Mouse (Mus musculus): ENCODE results near the gene Sema3g.

The Sema3g gene

DNA sequence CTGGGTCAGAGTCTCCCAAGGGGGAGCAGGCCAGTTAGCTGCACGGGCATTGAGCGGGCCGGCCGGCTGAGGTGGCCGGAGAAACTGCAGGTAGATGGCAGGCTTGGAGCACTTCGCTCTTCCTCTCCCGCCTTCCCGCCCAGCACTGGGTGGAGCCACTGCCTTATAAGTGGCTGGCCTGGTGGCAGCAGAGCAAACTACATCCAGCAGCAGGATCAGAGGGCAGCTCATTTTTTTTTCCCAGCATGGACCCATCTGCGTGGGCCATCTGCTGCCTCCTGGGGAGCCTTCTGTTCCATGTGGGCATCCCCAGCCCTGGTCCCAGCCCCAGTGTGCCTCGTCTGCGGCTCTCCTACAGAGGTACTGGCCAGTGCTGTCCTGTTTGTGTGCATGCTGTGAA is at the start of gene Sema3g:
Sema3g (plus strand) TSS at position 195 of the 400 bp plus-strand sequence.
- DNase-seq (ENCODE audit: low spot score) = peak; percentile 77

DNA sequence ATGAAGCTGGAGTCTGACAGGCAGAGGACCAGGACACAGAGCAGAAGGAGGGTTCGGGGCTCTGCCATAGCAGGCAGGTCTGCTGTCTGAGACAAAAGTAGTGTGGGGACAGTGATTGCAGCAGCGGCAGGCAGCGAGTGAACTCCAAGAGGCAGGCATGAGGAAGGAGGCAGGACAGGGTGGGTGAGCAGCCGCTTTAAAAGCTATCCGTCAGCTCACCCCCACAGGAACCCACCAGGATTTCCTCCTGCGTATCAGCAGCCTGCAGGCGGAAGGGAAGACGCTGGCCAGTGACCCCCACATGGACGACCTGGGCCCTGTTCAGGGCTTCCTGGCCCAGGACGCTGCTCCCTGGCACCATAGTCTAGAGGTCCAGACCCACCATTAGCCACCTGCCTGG is 49.2 kb upstream of the Sema3g start, which contains the start of gene Stab1:
Stab1 (minus strand) TSS at position 217 of the 400 bp plus-strand sequence.
- DNase-seq (ENCODE audit: low spot score) = no peak

DNA sequence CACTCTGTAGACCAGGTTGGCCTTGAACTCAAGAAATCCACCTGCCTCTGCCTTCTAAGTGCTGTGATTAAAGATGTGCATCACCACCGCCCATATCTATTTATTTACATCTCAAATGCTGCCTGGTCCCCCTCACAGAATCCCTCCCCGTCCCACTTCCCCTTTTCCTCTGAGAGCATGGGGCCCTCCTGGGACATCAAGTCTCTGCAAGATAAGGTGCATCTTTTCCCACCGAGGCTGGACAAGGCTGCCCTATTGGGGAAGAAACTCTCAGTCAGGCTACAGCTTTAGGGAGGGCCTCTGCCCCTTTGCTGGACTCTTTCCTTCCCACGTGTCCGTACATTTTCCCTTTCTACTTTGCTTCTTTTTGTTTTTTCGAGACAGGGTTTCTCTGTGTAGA is 48.2 kb upstream of the Sema3g start:
- DNase-seq (ENCODE audit: low spot score) = no peak

DNA sequence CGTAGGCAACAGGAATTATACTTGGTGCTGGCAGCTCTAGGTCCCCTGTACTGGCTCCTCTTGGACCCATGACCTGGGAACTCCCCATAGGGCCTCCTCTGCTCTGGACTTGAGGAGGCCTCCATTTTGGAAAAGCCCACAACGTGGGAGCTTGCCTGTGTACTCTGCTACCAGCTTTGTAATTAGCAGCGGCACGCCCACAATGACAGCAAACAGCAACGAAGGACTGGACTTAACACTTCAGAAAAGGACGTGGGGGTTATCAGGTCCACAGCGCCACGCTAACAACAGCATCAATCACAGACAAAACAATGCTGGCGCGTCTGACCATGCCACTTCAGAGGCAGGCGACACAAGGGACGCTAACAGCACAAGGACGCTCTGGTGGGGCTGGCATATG is 46.7 kb upstream of the Sema3g start:
- no peak for DNase-seq (ENCODE audit: low spot score)

DNA sequence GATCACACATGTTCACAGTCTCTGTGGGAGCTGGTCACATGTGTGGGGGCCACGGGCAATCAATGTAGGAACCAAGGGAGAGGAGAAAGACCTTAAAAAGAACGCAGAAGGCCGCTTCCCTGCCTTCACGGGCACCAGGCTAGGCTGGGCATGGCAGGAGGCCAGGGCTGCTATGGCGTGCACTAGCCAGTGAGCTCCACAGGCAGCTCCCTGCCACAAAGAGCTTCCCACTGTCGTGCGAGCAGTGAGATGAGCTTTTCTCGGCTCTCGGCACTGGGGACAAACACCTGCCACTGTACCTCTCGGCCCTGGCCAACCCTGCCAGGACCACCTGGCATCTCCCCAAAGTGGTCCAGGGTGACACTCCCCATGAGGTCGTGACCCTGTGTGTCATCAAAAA is 46.3 kb upstream of the Sema3g start:
- DNase-seq (ENCODE audit: low spot score) = no peak

DNA sequence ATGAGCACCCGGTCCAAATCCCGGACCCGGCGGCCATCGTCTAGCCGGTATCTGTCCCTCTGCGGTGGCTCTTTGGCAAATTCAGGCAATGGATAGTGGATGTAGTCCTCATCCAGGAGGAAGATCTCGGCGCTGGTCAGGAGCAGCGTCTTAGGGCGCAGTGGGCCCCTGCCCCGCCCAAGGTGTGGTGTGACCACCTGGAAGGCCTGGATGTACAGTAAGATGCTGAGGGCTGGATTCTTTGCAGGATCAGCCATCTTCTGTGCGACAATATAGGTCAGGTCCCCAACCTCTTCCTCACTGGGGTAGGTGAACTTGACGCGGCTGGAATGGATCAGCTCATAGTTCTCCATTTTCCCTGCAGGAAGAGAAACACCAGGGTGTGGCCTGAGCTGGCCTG is 45.8 kb upstream of the Sema3g start:
- DNase-seq (ENCODE audit: low spot score) = no peak

DNA sequence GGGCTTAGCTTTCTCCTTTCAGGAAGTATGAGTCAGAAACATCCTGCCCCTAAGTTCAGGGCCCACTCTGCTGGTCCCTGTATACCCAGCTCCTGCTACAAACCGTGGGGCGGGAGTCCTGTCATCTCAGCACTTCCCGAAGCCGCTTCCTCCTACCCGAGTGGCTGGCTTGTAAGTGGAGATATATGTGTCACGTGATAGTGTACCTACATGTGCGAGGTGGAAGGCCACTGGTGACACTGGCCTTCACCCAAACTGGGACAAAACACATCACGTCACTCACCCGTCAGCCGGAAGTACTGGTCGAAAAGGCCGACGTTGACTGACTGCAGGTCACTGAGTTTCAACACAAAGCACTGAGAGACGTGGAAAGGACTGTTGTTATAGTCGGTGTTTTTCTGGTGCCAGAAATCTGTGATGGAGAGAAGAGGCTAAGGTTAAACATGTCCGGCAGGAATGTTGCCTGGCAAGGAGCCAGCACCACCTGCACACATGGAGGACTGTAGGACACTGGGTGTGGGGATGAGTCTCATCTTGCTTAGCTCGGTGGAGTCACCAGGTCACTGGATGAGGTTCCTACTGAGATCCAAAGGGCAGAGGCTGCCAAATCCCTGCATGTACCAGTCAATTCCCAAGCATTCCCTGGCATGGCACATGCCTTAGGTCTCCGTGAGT is 44.7 kb upstream of the Sema3g start:
- DNase-seq (ENCODE audit: low spot score) = no peak

DNA sequence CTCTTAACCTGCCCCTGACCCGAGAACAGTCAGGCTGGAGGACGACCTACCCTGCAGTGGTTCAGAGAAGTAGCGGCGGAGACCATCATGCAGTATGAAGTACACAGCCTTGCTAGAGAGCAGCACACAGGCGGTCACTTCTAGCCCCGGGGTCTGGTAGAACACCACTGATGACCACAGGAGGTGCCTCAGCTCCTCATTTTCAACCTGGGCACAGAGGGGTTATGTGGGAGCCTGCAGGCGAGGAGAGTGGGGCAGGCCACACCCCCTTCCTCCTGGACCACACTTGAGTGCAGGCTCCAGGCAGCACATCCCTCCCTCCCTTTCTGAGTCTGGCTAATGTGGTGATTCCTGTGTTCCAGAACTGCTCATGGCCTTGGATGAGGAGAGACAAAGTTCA is 44.1 kb upstream of the Sema3g start:
- no peak for DNase-seq (ENCODE audit: low spot score)

DNA sequence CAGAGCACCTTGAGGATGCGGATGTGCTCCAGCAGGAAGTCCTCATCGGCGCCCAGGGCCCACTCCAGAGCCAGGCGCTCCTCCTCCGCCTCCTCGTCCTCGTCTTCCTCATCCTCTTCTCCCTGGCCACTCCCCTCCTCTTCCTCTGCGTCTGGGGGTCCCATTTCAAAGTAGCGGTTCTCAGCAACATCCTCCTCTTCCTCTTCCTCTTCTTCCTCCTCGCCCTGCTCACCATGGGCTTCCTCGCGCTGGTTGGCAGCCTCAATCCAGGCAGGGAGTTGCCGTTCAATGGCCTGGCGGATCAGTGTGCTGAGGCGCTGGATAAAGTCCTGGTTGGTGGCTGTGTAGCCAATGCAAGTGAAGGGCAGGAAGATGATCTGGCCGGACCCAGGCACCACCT is 40.4 kb upstream of the Sema3g start:
- DNase-seq (ENCODE audit: low spot score) = no peak

DNA sequence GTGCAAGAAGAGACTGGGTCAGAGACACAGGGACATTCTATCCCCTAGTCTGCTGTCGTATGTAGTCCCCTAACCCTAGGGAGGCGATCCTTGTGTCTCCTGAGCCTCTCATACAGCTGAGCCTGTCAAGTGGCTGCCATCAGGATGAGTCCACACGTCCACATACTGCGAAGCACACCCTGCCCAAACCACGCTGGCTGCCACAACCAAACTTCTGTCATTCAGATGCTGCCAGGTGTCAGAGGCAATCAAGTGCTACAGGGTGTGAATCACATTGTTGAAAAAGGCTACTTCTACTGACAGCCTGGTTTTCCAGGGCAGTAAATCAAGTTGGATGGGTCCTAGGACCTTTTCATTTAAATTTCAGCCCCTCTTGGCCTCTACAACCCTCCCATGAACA is 39.9 kb upstream of the Sema3g start:
- DNase-seq (ENCODE audit: low spot score) = no peak

DNA sequence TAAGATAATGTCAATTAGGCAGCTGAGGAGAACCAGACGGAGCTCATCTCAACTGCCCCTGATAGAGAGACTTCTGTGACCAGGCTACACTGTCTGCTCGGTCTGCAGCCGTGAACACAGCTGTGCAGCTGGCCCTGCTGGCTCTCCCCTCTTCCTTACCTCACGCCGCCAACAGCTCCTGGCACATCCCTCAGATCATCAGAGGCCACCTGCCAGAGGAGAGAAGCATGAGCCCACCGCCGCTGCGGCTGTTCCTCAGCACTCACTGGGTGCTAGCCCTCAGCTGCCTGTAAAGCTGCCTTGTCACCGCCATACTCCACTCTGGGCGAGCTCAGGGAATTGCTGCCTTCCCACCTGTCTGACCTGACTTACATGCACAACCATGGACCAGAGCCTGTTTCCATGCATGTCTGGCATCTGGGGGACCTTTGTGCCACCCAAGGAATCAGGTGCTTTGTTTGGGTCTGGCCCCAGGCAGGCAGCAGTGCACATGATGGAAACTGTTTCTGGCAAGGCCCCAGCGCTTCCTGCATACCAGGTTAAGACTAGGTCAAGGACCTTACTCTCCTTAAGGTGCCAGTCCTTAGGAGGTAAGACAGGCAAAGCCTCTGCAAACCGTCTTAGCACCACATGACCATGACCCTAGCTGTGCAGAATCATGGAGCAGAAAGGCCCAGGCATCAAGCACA is 37.8 kb upstream of the Sema3g start:
- DNase-seq (ENCODE audit: low spot score) = no peak

DNA sequence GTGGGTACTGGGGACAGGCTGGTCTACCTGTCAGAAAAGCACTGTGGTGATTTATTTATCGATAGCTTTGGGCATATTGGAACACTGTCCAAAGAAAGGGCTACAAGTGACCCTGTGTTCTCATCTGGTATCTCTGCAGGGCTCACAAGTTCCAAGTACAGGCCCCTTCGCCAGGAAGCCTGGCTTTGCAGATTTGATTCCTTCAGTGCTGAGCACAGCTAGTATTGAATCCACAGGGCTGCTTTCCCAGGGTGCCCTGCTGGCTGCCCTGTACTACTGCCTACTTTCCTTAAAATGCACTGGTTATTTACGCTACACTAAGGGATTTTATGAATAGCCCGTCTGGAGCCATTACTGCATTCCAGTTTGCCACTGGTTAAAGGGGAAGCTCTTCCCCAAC is 36.1 kb upstream of the Sema3g start:
- DNase-seq (ENCODE audit: low spot score) = no peak

DNA sequence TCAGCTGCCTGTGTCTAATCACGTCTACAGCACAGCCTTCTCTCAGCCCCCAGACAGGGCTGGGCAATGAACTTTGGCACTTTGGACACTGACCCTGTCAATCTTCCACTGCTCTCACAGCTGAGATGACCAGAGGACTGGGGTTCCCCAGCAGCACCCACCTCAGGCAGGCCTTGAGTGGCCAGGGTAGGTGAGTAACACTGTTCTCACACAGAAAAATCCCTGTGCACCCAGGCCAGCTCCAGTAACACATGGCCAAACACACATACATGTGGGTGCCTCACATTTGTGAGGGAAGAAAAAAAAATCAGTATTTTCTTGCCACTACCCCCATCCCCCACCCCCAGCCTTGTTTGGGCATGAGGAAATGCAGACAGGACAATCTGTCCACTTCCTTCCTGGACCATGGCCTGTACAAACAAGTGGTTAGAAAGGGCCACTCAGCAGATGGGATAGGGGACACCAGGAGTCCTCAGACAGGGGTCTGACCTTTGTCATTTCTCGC is 34.8 kb upstream of the Sema3g start:
- peak; percentile 21 for DNase-seq (ENCODE audit: low spot score)

DNA sequence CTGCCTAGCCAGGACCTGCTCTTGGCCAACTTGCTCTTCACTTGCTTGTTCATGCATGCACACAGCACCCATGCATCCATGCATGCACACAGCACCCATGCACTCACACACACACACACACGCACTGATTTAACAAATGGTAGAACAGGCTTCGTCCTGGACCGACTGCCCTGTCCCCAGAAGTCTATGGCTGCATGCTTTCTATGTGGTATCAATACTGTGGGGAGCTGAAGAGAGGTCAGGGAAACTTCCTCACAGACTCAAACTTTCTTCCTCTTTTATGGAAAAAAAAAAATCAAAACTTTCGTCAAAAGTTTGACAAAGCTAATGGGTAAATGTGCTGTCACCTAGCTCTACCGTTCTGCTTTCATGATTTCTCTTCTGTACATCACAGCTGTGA is 34.1 kb upstream of the Sema3g start:
- DNase-seq (ENCODE audit: low spot score) = no peak

DNA sequence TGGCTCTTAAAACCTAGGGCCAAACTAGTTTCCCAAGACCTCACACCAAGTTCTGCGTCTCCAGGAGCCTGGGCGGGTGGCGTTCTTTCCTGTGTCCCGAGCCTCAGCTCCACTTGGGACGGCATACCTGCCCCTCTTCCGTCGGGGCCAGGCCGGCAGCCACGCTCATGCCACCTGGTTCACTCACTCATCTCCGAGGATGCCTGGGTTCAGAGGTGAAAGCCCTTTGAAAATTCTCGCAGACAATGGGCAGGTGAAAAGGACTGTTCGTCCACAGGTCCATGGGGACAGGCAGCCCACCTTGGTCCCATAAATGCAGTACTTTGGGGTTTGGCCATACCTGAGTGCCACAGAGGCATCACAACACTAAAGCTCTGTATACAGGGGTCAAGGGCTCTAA is 33.5 kb upstream of the Sema3g start:
- DNase-seq (ENCODE audit: low spot score) = no peak

DNA sequence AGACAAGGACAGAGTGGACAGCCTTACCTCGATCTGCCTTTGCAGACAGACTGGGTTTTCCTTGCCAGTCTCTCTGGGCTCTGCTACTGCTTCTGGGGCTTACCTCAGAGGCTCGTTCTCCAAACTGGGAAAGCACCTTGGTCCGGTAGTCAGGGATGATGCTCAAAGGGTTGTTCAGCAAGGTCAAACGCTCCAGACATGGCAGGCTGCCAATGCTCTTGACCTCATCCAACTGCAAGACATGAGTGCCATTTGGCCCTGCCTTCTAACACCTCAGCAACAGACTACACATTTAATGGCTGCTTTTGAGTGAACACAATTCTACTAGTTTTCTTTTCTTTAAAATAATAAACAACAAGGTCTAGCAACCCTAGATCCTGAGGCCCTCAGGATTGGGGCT is 31.0 kb upstream of the Sema3g start:
- no peak for DNase-seq (ENCODE audit: low spot score)

DNA sequence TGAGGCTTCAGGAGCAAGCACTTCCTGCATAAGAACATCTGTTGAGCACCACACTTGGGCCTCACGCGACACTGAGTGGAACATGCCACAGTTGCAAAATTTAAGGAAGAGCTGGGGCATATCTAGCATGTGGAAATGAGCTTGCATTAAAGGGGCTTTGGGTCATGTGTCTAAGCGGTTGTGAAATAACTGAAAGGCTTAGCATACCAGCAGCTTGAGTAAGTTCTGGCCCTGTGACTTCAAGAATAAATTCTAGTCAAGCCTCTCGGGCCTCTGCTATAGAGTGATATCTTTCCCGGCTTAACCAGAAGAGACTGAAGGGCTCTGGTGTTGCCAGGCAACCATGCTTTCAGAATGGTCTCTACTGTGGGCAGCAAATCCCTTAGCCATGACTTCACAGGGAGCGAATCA is 28.9 kb upstream of the Sema3g start:
- peak; percentile 47 for DNase-seq (ENCODE audit: low spot score)

DNA sequence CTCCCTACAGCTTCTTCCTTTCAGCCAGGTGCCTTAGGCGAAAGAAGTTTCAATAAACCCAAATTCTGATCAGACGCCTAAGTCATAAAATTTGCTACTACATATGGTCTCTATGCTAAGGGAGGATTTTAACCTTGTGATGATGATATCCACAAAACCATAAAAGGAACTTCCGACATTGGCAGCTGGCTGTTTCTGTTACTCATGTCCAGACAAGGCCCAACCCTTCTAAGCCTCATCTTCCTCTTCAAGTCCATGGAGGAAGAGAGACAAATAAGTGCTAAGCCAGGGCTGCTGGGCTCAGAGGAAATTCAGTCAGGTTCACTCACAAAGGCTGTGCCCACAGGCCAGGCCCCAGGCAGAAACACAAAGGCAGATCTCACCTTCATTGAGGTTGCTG is 28.3 kb upstream of the Sema3g start:
- DNase-seq (ENCODE audit: low spot score) = no peak

DNA sequence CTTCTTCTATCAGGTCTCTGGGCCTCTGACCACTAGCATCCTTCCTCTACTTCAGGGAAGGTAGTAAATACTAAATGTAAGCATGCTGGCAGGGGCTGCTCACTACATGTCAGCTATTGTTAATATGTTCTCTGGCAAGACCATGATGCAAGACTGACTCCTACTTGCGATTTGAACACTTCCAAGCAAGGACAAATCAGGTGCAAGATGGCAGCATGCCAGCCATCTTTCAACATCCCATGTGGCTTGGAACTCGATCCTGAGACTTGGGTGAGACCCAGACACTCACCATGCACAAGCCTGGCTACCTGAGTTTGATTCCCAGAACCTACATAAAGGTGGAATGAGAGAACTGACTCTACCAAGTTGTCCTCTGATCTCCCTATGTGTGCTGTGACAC is 25.7 kb upstream of the Sema3g start:
- no peak for DNase-seq (ENCODE audit: low spot score)

DNA sequence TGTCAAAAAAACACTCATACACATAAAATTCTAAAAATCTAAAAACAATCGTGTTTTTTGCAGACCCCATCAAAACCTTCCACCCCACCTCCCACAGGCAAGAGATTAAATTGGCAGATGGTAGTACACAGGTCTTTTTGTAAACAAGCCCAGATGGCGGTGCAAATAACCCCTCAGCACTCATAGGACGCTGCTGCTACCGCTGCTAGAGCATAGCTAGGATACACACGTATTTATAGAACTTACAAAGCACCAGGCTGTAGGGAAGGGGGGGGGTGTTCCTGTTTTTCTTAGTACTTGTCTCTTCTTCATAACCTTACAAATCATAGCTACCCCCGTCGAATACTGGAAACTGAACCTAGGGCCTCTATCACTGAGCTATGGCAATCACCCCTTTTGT is 23.9 kb upstream of the Sema3g start:
- no peak for DNase-seq (ENCODE audit: low spot score)

DNA sequence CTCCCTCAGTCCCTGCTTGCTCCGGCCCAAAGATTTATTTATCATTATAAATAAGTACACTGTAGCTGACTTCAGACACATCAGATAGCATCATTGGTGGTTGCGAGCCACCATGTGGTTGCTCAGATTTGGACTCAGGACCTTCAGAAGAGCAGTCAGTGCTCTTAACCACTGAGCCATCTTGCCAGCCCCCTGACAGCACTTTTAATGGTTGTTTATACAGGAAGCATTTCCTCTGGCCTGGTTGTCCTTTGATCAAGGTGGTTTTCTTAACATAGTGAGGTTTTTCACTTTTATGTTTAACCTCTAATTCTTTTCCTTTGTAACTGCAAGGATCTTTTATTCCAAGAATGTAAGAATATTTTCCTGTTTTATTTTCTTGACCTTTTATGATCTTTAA is 23.2 kb upstream of the Sema3g start:
- no peak for DNase-seq (ENCODE audit: low spot score)

DNA sequence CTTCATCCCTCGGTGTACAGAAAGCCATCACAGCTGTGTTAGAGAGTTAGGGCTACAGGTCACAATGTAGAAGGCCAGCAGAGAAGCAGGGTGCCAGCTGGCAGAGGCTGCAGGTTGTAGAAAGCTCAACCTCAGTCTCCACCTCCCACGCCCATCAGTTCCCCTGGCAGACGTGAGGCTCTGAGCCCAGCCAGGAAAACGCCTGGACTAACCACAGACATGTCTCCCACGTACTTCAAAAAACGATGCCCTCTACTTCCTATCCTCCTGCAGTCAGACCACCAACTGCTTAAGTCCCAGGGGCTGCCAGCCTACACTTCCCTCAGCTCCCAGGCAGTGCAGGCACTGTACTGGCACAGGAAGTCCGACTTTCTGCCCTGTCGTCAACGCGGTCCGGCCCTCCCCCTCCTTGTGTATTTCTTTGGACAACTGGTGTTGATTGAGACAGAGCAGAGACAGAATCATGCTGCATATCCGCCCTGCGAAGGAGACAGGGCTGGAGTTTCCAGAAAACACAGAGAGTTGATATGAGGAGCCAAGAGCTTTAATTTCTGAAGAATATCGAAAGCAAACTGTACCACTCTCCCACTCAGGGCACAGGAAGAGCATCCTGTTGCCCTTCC is 22.7 kb upstream of the Sema3g start:
- DNase-seq (ENCODE audit: low spot score) = no peak

DNA sequence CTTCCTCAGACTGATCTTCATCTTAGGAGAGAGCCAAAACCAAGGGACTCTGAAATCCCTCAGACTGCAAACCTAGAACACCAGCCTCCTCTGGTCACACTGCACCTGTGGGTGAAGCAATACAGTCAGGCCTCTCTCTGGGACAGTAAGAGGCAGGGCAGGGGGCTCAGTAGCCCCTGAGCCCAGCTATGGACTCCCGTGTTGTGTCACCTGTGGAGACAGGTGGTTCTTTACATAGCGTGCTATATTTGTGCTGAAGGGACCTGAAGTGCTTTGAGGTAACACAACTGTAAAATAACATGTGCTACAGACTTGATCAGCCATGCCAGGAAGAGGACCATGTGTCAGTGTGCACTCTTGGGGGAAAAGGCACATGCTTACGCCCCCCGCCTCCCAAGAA is 22.1 kb upstream of the Sema3g start:
- DNase-seq (ENCODE audit: low spot score) = no peak

All from embryo, embryonic 10.5 days (tissue).